Mouse (Mus musculus): Measurements from ENCODE around the gene Pak6.
"Not testable (repeated sequence)": the region's sequence is repeated elsewhere in the genome, so short reads cannot be mapped to it uniquely, and the experiment has no call there.

Pak6 gene

GRCm38 (mm10) chr2:118662902-118663803 is at the start of gene Pak6:
TSS of gene Pak6 (plus strand) at chr2:118663303.
- DNase-seq (ENCODE audit: low spot score) = peak; percentile 47

GRCm38 (mm10) chr2:118618013-118618412 is 45.1 kb upstream of the Pak6 start:
- DNase-seq (ENCODE audit: low spot score) = no peak

- DNase-seq (ENCODE audit: low spot score) = no peak
These were observed 43.0 kb upstream of the Pak6 start for GRCm38 (mm10) chr2:118620101-118620500.

GRCm38 (mm10) chr2:118620608-118621007 is 42.5 kb upstream of the Pak6 start:
- DNase-seq (ENCODE audit: low spot score) = no peak

- DNase-seq (ENCODE audit: low spot score) = no peak
These were observed 33.8 kb upstream of the Pak6 start for GRCm38 (mm10) chr2:118629276-118629675.

- DNase-seq (ENCODE audit: low spot score) = no peak
These were observed 29.7 kb upstream of the Pak6 start for GRCm38 (mm10) chr2:118633441-118633840.

- DNase-seq (ENCODE audit: low spot score) = no peak
These were observed 25.8 kb upstream of the Pak6 start for GRCm38 (mm10) chr2:118637258-118637657.

DNA sequence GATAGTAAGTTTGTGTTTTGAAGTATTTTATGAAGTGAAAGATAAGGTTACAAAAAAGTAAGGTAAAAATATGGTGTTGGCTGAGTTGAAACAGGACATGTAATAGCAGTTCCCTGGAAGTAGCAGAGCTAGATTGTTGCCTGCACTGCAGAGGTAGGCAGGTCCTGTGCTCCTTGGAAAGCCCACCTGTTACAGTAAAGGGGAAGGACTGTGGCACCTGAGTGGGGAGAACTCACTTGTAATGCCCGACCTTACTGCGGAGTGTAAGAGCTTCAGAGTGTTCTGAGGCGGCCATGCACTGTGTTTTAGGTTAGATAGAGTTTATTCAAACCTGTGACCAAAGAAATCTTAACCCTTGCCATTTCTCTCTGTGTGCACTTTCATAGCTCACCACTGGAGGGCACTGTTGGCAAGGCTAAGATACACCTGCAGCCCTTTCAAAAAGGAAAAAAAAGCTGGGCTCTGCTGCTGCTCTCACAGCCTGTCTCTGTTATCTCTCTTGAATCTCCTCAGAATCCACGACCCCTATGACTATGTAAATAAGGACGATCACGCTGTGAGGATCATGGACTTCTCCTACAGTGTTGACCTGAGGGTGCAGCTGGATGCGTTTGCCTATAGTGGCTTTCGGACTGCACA is 25.1 kb upstream of the Pak6 start:
- DNase-seq (ENCODE audit: low spot score) = peak; percentile 68

GRCm38 (mm10) chr2:118638686-118639085 is 24.4 kb upstream of the Pak6 start:
- no peak for DNase-seq (ENCODE audit: low spot score)

- DNase-seq (ENCODE audit: low spot score) = no peak
These were observed 22.0 kb upstream of the Pak6 start for GRCm38 (mm10) chr2:118641147-118641546.

- DNase-seq (ENCODE audit: low spot score) = no peak
These were observed 20.7 kb upstream of the Pak6 start for GRCm38 (mm10) chr2:118642431-118642830.

- DNase-seq (ENCODE audit: low spot score) = no peak
These were observed 20.2 kb upstream of the Pak6 start for GRCm38 (mm10) chr2:118642942-118643341.

DNA sequence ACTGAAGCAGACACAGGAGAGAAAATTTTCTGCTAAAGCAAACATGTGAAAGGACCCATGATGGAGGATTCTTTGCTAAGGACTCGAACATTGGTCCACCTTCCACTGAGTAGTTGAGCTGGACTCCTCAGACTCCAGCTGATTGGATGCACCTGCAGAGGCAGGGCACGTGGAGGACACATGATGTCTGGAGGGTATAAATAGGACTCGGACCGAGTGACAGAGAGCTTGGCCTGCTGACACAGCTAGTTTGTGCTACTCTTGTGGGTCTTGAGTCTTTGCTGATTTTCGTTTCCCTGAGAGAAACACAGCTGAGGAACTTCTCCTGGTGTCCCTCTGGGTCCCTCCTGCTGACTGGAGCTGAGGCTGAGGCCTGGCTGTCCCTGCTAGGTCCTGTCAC is 16.4 kb upstream of the Pak6 start:
- no peak for DNase-seq (ENCODE audit: low spot score)

GRCm38 (mm10) chr2:118650697-118651096 is 12.4 kb upstream of the Pak6 start:
- DNase-seq (ENCODE audit: low spot score) = not testable (repeated sequence)

- DNase-seq (ENCODE audit: low spot score) = no peak
These were observed 6.3 kb upstream of the Pak6 start for GRCm38 (mm10) chr2:118656688-118657281.

DNA sequence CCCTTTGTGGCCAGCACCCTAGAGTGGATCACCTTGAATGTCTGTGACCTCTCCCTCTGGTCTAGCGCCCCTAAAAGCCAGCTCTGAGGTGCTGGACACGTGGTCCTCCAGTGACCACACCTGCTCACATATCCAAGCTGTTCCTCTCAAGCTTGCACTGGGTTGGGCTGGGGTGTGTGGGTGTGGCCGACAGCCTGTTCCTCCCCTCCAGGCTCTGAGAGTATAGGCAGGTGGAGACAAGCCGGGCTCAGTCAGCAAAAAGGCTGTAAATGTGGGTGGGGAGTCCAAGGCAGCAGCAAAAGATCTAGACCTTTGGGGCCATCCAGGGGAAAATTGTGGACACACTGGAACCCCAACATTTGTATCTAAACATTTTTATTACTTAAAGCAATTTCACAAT is 4.6 kb upstream of the Pak6 start:
- peak; percentile 81 for DNase-seq (ENCODE audit: low spot score)

- DNase-seq (ENCODE audit: low spot score) = peak; percentile 64
These were observed 4.0 kb upstream of the Pak6 start for GRCm38 (mm10) chr2:118659077-118659476.

DNA sequence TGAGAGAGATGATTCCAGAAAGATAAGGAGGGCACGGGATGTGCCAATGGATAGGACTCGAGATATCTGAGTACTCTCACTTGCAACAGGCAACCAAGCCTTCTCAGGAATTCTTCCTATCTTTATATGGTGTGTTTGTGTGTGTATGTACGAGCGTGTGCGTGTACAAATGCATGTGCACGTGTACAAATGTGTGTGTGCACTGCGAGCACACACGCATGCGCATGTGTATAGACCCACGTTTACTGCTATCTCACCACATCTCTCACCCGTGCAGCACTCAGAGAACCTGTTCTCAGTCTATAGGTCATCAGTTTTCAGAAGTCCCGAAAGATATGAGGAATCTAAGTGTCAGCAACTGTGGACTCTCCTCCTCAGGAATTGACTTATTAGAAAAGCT is 3.6 kb upstream of the Pak6 start:
- no peak for DNase-seq (ENCODE audit: low spot score)

DNA sequence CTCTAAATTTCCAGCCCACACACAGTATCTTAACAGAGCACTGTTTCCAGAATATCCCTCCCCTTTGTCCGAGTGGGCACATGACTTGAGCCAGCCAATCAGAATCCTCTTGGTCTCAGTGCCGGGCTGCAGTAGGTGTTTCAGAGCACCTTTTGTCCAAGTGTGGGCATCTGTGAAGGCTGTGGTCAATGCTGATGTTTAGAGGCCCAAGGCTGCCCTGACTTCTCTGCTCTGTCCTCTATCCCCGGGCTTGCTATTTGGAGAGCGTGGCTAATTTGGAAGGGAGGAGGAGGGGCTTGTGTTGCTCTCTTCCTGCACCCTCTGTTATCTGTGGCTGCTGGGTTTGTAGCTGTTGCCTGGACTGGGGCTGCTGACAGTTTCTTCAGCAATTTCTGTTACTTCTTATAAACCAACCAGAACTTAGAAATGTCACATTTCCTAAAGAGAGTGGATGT is 3.1 kb upstream of the Pak6 start:
- peak; percentile 56 for DNase-seq (ENCODE audit: low spot score)

GRCm38 (mm10) chr2:118661891-118662290 is 1.2 kb upstream of the Pak6 start:
- no peak for DNase-seq (ENCODE audit: low spot score)

- DNase-seq (ENCODE audit: low spot score) = peak; percentile 87
These were observed 982 bp downstream of the Pak6 start for GRCm38 (mm10) chr2:118663804-118664766.
